Mouse (Mus musculus): ENCODE measurements at regions not wholly inside any gene's neighbourhood (a gene's known extent, or its start where the extent isn't known, plus 50 kb on each side); places are given as distances from the start of the nearest gene placed in this dataset.

DNA sequence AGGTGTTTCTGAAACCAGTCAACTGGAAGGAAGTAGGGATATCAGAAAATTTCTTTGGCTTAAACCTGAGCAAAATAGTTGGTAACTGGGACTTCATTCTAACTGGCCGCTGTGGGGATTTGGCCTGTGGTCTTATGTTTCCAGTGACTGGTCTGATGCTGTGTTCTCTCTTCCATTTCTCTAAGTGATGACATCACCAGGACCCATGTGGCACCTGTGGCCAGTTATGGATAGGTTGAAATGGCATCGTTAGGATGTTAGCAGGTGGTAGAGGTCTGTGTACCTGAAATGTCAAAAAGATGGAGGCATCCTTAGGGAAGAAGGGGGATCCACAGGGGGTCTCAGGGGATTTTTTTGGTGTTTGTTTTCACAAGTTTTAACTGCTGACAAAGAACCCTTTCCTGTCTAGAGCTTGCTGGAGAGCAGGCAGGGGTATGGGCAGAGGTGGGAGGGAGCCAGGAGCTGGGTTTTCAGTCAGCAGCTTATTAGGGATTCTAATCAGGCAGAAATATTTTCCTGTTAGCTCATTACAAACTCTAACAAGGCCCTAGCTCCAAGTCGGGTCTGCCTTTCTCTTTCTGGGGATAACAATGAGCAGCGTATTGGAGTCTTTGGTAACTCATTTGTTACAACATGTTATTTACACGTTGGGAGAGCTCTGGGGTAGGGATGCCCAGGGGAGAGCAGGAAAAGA is 170.2 kb downstream of the Adck1 start:
- no peak for DNase-seq (ENCODE audit: low read depth, low spot score)

GRCm38 (mm10) chr12:88532261-88532973 is 172.1 kb downstream of the Adck1 start:
- DNase-seq (ENCODE audit: low read depth, low spot score): no peak

GRCm38 (mm10) chr12:88551856-88552255 is 170.8 kb upstream of the Nrxn3 start:
- DNase-seq (ENCODE audit: low read depth, low spot score): no peak

DNA sequence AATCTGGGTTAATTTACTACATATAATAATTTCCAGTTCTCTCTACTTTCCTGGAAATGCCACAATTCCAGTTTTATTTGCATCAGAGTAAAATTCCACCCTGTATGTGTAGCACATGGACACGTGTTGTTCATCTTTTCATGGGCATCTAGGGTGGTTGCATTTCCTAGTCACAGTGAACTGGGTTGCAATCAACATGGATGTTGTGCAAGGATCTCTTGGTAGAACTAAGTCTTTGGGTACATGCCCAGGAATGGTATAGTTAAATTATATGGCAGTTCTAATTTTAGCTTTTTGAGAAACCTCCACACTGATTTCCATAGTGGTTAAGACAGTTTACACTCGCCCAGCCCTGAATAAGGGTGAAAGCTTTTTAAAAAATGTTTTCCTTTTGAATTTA is 167.2 kb upstream of the Nrxn3 start:
- DNase-seq (ENCODE audit: low read depth, low spot score): no peak

DNA sequence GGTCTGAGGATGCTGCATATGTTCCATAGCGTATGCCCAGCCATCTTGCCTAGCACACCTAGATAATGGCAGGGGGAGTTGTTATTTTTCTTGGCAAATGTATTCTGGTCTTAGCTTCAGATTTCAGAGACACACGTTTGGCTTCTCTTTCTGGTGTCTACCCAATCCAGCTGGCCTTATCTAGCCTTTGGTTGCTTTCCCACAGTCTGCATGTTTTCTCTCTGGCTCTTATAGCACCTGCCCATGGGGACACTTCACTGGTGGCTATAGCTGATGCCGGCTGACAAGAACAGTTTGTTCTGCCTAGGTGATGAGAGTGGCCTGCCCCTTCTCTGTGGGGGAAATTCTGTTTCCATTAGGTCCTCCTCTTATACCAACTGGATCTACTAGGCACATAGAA is 164.6 kb upstream of the Nrxn3 start:
- no peak for DNase-seq (ENCODE audit: low read depth, low spot score)

GRCm38 (mm10) chr12:88579974-88580373 is 142.7 kb upstream of the Nrxn3 start:
- peak; percentile 37 for DNase-seq (ENCODE audit: low read depth, low spot score)

- peak; percentile 68 for DNase-seq (ENCODE audit: low read depth, low spot score)
Observed at GRCm38 (mm10) chr12:88605939-88606338, 116.7 kb upstream of the Nrxn3 start.

DNA sequence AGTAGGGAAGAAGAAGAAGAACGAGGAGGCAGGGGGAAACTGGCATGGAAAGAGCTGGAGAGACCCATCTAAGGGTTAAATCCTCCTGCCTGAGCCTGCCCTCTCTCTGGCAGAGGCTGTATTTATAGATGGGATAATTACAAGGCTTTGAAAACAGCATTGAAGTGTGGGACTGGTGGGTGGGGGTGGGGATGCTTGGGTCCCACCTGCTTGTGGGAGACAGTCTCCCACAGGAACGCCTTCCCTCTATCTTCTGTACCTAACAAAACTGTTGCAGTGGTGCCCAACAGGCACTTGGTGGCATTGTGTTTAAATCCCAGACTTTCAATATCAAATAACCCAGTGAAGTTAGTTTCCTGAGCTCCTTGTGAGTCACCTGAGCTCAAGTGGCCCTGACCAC is 102.6 kb upstream of the Nrxn3 start:
- DNase-seq (ENCODE audit: low read depth, low spot score): no peak

DNA sequence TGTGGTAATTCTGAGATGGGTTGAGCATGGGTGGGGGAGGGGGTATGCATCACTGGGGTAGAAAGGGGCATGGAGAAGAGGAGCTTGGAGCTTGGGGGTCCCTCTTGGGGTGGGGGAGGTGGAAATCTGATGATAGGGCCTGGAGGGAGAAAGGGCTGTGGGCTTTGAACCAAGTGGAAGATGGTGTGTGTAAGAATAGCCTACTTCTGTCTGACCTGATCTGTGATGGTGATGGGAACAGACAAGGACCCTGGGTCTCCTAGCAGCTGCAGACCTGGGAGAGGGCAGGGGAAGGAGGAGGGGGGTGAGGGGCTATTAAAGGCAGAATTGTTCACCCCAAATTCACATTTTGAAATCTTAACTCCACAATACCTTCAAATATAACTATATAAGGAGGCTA is 78.4 kb upstream of the Nrxn3 start:
- DNase-seq (ENCODE audit: low read depth, low spot score): no peak

GRCm38 (mm10) chr12:88652001-88652719 is 70.5 kb upstream of the Nrxn3 start:
- DNase-seq (ENCODE audit: low read depth, low spot score): no peak
